Mouse (Mus musculus): ENCODE data around the gene Tbc1d2b.

Tbc1d2b gene

GRCm38 (mm10) chr9:90172528-90173321 lies 97.9 kb downstream of the Tbc1d2b start:
- DNase-seq (ENCODE audit: low read depth, low spot score), result no peak

GRCm38 (mm10) chr9:90171421-90171820 lies 99.2 kb downstream of the Tbc1d2b start:
- DNase-seq (ENCODE audit: low read depth, low spot score), result no peak

GRCm38 (mm10) chr9:90169965-90170364 lies 100.6 kb downstream of the Tbc1d2b start:
- no peak for DNase-seq (ENCODE audit: low read depth, low spot score)

DNA sequence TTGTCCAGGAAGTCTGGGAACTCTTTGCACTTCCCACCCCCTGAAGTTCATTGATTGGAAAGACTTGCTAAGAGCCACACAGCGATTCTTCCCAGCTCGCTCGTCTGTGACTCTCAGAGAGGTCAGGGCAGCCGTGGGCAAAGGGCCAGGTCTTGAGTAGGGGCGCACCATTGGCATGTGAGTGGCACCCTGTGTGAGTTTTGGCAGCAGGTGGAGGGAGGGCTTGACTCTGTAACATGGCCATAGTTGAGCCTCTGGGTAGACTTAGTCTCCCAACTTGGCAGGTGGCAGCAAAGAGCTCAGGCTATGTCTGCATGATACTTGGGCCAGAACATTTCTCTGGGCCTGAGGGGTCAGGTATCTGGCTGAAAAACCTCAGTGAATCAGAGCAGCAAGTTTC lies 104.0 kb downstream of the Tbc1d2b start:
- DNase-seq (ENCODE audit: low read depth, low spot score), result no peak

DNA sequence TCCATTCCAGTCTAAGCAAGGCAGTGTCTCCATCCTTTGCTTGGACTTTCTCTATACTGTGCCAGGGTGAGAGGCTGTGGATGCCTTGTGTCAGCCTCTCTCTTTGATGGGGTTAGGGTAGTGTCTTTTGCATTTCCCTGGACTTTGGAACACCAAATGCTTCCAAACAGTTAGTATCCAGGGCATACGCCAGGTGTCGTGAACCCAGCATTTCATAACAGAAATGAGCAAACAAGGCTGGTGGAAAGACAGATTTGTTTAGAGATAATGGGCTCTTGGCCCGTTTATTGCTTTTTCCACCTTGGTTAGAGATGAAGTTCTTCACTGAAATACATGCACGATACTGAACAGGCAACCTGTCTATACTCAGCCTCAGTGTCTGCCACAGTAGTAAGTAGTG lies 105.0 kb downstream of the Tbc1d2b start:
- DNase-seq (ENCODE audit: low read depth, low spot score), result no peak

DNA sequence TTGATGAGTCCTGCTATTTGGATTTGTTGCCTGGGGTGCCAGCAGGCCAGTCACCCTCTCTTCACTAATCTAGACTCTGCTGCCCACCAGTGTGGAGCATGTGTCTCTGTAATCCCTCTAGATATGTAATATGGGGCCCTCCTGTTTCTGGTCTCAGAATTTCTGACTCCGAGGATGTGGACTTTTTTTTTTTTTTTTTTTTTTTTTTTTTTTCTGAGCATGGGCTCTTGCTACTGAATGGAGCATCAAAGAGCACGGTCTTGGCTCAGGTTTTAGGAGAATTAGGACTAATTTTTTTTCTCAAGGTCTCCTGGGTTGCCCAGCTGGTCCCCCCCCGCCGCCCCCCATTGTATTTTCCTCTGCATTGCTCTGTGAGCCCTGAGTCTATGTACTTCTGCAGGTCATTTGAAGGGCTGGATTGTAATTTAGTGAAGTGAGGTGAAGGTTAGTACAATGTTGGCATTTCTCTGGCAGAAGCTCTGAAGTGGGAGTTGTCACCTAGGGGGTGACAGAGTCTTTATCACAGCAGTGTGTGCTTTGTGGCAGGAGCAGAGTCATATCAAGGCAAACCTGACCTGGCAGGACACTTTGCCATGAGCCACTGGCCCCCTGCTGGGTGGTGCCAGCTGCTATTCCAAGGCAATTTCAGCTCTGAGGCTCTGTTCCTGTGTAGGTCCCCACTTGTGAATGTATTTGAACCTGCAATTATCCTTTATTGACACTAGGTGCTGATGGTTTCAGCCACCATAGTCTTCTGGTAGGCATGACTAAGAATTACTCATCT lies 105.7 kb downstream of the Tbc1d2b start:
- no peak for DNase-seq (ENCODE audit: low read depth, low spot score)

GRCm38 (mm10) chr9:90163749-90164095 lies 106.9 kb downstream of the Tbc1d2b start:
- no peak for DNase-seq (ENCODE audit: low read depth, low spot score)

GRCm38 (mm10) chr9:90162926-90163748 lies 107.5 kb downstream of the Tbc1d2b start, which contains the start of gene Adamts7:
Adamts7 (plus strand) TSS chr9:90163069.
- DNase-seq (ENCODE audit: low read depth, low spot score), result no peak

GRCm38 (mm10) chr9:90162243-90162925 lies 108.2 kb downstream of the Tbc1d2b start:
- DNase-seq (ENCODE audit: low read depth, low spot score), result no peak

Data from retina, adult 2 months (tissue).